Mouse (Mus musculus) cortical plate, adult 2 months (tissue): Measurements from ENCODE around the gene Ctcf. TPM values are rescaled to one million over a fixed set of nuclear protein-coding genes. Genes with fewer than 3 reads are reported as not detected.
A peak's percentile ranks its signal among the peaks of the same experiment; 100 is the strongest.

Experiments
- H3K27ac ChIP-seq: fragments of 200-500 bp; 2 replicates; pipeline ENCODE4 v1.5.1; 2012; ENCODE audit warnings: low read length, control low read depth, inconsistent platforms; ENCODE audit not compliant: insufficient read depth
- H3K4me1 ChIP-seq: fragments of 200-500 bp; 2 replicates; pipeline ENCODE4 v1.6.1; 2011; ENCODE audit warnings: low read length; ENCODE audit not compliant: control insufficient read depth, insufficient read depth
- H3K4me3 ChIP-seq: fragments of 200-500 bp; 2 replicates; pipeline ENCODE4 v1.5.1; 2011; ENCODE audit warnings: mild to moderate bottlenecking, low read length, control low read depth; ENCODE audit not compliant: insufficient read depth
- CTCF ChIP-seq: fragments of 200-500 bp; IDR thresholded peaks from 2 replicates; pipeline ENCODE4 v1.5.1; 2011; ENCODE audit warnings: mild to moderate bottlenecking, control low read depth, low read length; ENCODE audit not compliant: insufficient read depth; ENCODE audit errors: extremely low read depth
- POLR2A ChIP-seq: fragments of 200-500 bp; IDR thresholded peaks from 2 replicates; pipeline ENCODE4 v1.6.1; 2011; ENCODE audit warnings: mild to moderate bottlenecking, low read length, control low read depth; ENCODE audit not compliant: insufficient read depth; ENCODE audit errors: extremely low read depth
- polyA plus RNA-seq: library from polyadenylated mRNA; depleted of rRNA; stranded (reverse); fragments of >200 nt; gene quantifications from 2 replicates; pipeline ENCODE4 v1.2.3, GENCODE M21; 2012

The Ctcf gene
- polyA plus RNA-seq, 1 experiment: 30.8 TPM

GRCm38 (mm10) chr8:105617451-105618278 is 18.7 kb upstream of the Ctcf start:
- TF ChIP-seq CTCF (no peak), POLR2A (no peak)
- no peak overlapping the region for H3K27ac ChIP-seq
- H3K4me3 ChIP-seq: no peak overlapping the region
- H3K4me1 ChIP-seq: peaks cover 2% of the 10 kb centered on the region; the same call in 1 of the 2 replicates

GRCm38 (mm10) chr8:105618279-105618634 is 18.1 kb upstream of the Ctcf start:
- H3K4me1 ChIP-seq: peaks cover 4% of the 10 kb centered on the region; the same call in 1 of the 2 replicates
- H3K27ac ChIP-seq: no peak overlapping the region
- no peak overlapping the region for H3K4me3 ChIP-seq
- no peak for TF ChIP-seq CTCF
- TF ChIP-seq POLR2A: no peak

GRCm38 (mm10) chr8:105618892-105619591 is 17.3 kb upstream of the Ctcf start:
- TF ChIP-seq CTCF (no peak), POLR2A (no peak)
- peaks cover 9% of the 10 kb centered on the region; the same call in 1 of the 2 replicates for H3K4me1 ChIP-seq
- H3K4me3 ChIP-seq: no peak overlapping the region
- no peak overlapping the region for H3K27ac ChIP-seq

- H3K4me1 ChIP-seq: peaks cover 9% of the 10 kb centered on the region; the same call in 1 of the 2 replicates
- TF ChIP-seq CTCF: no peak
- no peak overlapping the region for H3K27ac ChIP-seq
- H3K4me3 ChIP-seq: no peak overlapping the region
Measured at GRCm38 (mm10) chr8:105620211-105620610, 16.2 kb upstream of the Ctcf start.

- Histone ChIP-seq H3K27ac (peak overlapping the region; percentile 9; the same call in 1 of the 2 replicates), H3K4me1 (peaks cover 7% of the 10 kb centered on the region; the same call in 1 of the 2 replicates), H3K4me3 (no peak overlapping the region)
- TF ChIP-seq CTCF (no peak), POLR2A (no peak)
Measured at GRCm38 (mm10) chr8:105620946-105621720, 15.2 kb upstream of the Ctcf start.

- Histone ChIP-seq H3K4me3 (no peak overlapping the region), H3K27ac (peak overlapping the region; percentile 9; the same call in 1 of the 2 replicates), H3K4me1 (peaks cover 7% of the 10 kb centered on the region; the same call in 1 of the 2 replicates)
- TF ChIP-seq POLR2A: no peak
- no peak for TF ChIP-seq CTCF
Measured at GRCm38 (mm10) chr8:105621841-105622240, 14.5 kb upstream of the Ctcf start.

- TF ChIP-seq CTCF (peak; percentile 95), POLR2A (no peak)
Measured at GRCm38 (mm10) chr8:105622421-105622920, 13.9 kb upstream of the Ctcf start.

GRCm38 (mm10) chr8:105623118-105623517 is 13.2 kb upstream of the Ctcf start:
- Histone ChIP-seq H3K4me1 (peaks cover 7% of the 10 kb centered on the region; the same call in 1 of the 2 replicates), H3K27ac (peak overlapping the region; percentile 6), H3K4me3 (no peak overlapping the region)
- TF ChIP-seq POLR2A (no peak), CTCF (no peak)

More at GRCm38 (mm10) chr8:105622421-105622920, 13.9 kb upstream of the Ctcf start:
- no peak overlapping the region for H3K4me3 ChIP-seq
- peak overlapping the region; percentile 6 for H3K27ac ChIP-seq
- H3K4me1 ChIP-seq: peaks cover 7% of the 10 kb centered on the region; the same call in 1 of the 2 replicates
